8 mouse cellular contexts compared by ENCODE assay signal in the genomic region with DNA sequence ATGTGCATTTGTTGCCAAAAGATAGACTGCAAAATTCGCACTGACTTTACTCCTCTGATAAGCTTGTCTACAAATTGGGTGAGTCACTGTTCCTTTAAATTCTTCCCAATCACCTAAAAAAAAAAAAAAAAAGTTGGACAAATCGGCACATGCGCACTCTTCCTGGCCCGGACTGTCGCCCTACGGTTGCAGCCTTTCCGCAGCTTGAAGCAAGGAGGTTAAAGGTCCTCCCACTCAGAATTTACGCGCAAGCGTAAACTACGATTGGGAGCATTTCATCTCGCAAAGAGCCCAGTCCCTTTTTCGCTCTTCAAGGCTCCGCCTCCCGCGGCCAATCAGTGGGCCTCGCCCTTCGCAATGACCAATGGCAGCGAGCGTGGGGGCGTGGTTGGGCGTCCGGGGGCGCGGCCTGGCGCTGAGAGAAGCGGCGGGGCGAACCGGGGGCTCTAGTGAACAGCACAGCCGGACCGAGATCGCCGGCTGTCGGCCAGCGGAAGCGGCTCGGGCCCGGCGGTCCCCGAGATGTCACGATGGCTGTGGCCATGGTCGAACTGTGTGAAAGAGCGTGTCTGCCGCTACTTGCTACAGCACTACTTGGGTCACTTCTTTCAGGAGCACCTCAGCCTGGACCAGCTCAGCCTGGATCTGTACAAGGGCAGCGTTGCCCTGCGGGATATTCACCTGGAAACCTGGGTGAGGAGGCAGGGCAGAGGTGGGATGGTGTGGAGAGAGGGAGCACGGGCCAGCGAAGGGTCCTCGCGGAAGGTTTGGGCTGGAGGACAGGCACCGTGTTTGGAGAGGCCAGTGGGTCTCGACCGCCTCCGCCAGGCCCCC. TPM values are rescaled to one million over a fixed set of nuclear protein-coding genes. Genes with fewer than 3 reads are reported as not detected.
A peak's percentile ranks its signal among the peaks of the same experiment; 100 is the strongest.
DNase-seq lines count a peak whose midpoint lies in the region; ATAC-seq and TF ChIP-seq lines count a peak whose summit lies in the region.

Gene Atg2a, plus strand, starts transcription at position 395 of the 834 bp plus-strand sequence.

- TF ChIP-seq POLR2A in bone marrow macrophage, adult 2 months (IDR thresholded peaks at IDR 0.05; ENCODE audit: borderline replicate concordance, low read depth, low read length), result no peak
- peak; percentile 83 for TF ChIP-seq POLR2A in embryonic fibroblast, embryonic 13.5 days (IDR thresholded peaks at IDR 0.05; ENCODE audit: low read depth, low read length)

- under 1% methylated on average over 55 of the region's 55 CpGs for WGBS in kidney, embryonic 14.5 days
- WGBS in limb, embryonic 15.5 days, result under 1% methylated on average over 55 of the region's 55 CpGs

- peak within 1 kb of the TSS; percentile 71 for H3K4me3 ChIP-seq in bone marrow macrophage, adult 2 months (ENCODE audit: insufficient read depth, low read length)
- H3K4me3 ChIP-seq in embryonic fibroblast, embryonic 13.5 days (ENCODE audit: insufficient read depth, low read length), result peak within 1 kb of the TSS; percentile 74
- H3K4me3 ChIP-seq in kidney, embryonic 14.5 days (ENCODE audit: low read length), result peak within 1 kb of the TSS; percentile 82
- H3K4me3 ChIP-seq in limb, embryonic 15.5 days, result peak within 1 kb of the TSS; percentile 84

- peaks cover 11% of the 10 kb centered on the region for H3K4me1 ChIP-seq in bone marrow macrophage, adult 2 months (ENCODE audit: control insufficient read depth, insufficient read depth, low read length)
- no peaks in the 10 kb centered on the region for H3K4me1 ChIP-seq in embryonic fibroblast, embryonic 13.5 days (ENCODE audit: control insufficient read depth, insufficient read depth, low read length)
- peaks cover 14% of the 10 kb centered on the region for H3K4me1 ChIP-seq in kidney, embryonic 14.5 days (ENCODE audit: control insufficient read depth, insufficient read depth, low read length)
- H3K4me1 ChIP-seq in limb, embryonic 15.5 days, result peaks cover 17% of the 10 kb centered on the region

- no peaks in the 10 kb centered on the region for H3K27me3 ChIP-seq in kidney, embryonic 14.5 days (ENCODE audit: control insufficient read depth, insufficient read depth, low read length)
- H3K27me3 ChIP-seq in limb, embryonic 15.5 days, result no peaks in the 10 kb centered on the region

- H3K4me2 ChIP-seq in kidney, embryonic 14.5 days (replicated peaks; ENCODE audit: low read depth, low read length), result peak within 1 kb of the TSS; percentile 82
- H3K4me2 ChIP-seq in limb, embryonic 15.5 days, result peak within 1 kb of the TSS; percentile 85

- TF ChIP-seq CTCF in bone marrow macrophage, adult 2 months (IDR thresholded peaks at IDR 0.05; ENCODE audit: low read depth, low read length), result no peak
- TF ChIP-seq CTCF in embryonic fibroblast, embryonic 13.5 days (IDR thresholded peaks at IDR 0.05; ENCODE audit: borderline replicate concordance, insufficient read depth, low read length), result no peak

- H3K9ac ChIP-seq in kidney, embryonic 14.5 days (ENCODE audit: low read depth, low read length), result peak within 1 kb of the TSS; percentile 87
- H3K9ac ChIP-seq in limb, embryonic 15.5 days, result peak within 1 kb of the TSS; percentile 84

- H3K27ac ChIP-seq in bone marrow macrophage, adult 2 months (ENCODE audit: insufficient read depth, low read depth, low read length), result peak within 1 kb of the TSS; percentile 21
- H3K27ac ChIP-seq in embryonic fibroblast, embryonic 13.5 days (ENCODE audit: insufficient read depth, low read length), result no peak within 1 kb of the TSS
- H3K27ac ChIP-seq in kidney, embryonic 14.5 days (ENCODE audit: low read depth, low read length), result peak within 1 kb of the TSS; percentile 62; the same call in 1 of the 2 replicates
- H3K27ac ChIP-seq in limb, embryonic 15.5 days, result peak within 1 kb of the TSS; percentile 75

- peaks cover 21% of the 10 kb centered on the region for H3K36me3 ChIP-seq in kidney, embryonic 14.5 days (ENCODE audit: control insufficient read depth, insufficient read depth, low read length)
- H3K36me3 ChIP-seq in limb, embryonic 15.5 days, result peaks cover 29% of the 10 kb centered on the region

- DNase-seq in A20 (ENCODE audit: low read depth, low spot score), result peak; percentile 99
- DNase-seq in heart, adult 9 months (ENCODE audit: low spot score in 2 of 2), result peak; percentile 99
- peak; percentile 98 for DNase-seq in monocyte, adult 2 months (ENCODE audit: low read depth in 1 of 2, low spot score in 2 of 2)
- DNase-seq in spleen, postnatal 36 days (ENCODE audit: low spot score in 2 of 2), result peak; percentile 99 to 100

- H3K9me3 ChIP-seq in kidney, embryonic 14.5 days (ENCODE audit: control insufficient read depth, low read length), result no peaks in the 10 kb centered on the region
- H3K9me3 ChIP-seq in limb, embryonic 15.5 days, result no peaks in the 10 kb centered on the region

- ATAC-seq in kidney, embryonic 14.5 days (ENCODE audit: low FRiP score, low TSS enrichment), result peak; percentile 95
- ATAC-seq in limb, embryonic 15.5 days (ENCODE audit: insufficient number of reproducible peaks, low FRiP score, low TSS enrichment, low read depth), result peak; percentile 91

RNA-seq across cellular contexts. Expression of gene Atg2a, which starts in this region (rescaled TPM):
- 23.9 and 27.1 TPM in 2 replicates for polyA plus RNA-seq in bone marrow macrophage, adult 2 months (2012; ENCODE audit: insufficient read depth, insufficient read length, missing spikeins)
- 13.0 and 14.3 TPM in 2 replicates for polyA plus RNA-seq in embryonic fibroblast, embryonic 13.5 days (2011; ENCODE audit: insufficient read length, low read depth, missing spikeins)
- 7.2 and 12.4 TPM in 2 replicates for polyA plus RNA-seq in kidney, embryonic 14.5 days (2014; fragmentation: Nextera tagmentation; extraction: Ambion mirVana)
- 8.6 and 9.0 TPM in 2 replicates for polyA plus RNA-seq in limb, embryonic 15.5 days (2015; fragmentation: Nextera tagmentation; extraction: Ambion mirVana)
